Mouse (Mus musculus) adrenal gland, adult 18-20 months (tissue): ENCODE data around the gene Tmem203. TPM values are rescaled to one million over a fixed set of nuclear protein-coding genes. Genes with fewer than 3 reads are reported as not detected.
"Not testable (repeated sequence)": the region's sequence is repeated elsewhere in the genome, so short reads cannot be mapped to it uniquely, and the experiment has no call there.

Experiments used
- DNase-seq, 2 experiments: peaks; one replicate each; pipeline ENCODE4 v3.0.0; 2021 to 2022; ENCODE audit warnings: low spot score in 2 of 2
- total RNA-seq, 2 experiments: library from RNA; stranded (reverse); gene quantifications; 1 replicate in 1 of 2; 2 replicates in 1 of 2; pipeline ENCODE4 v1.2.3; 2021

Gene Tmem203
- total RNA-seq, 2 experiments from 2014 or later = 19.5 to 24.4 TPM

DNA sequence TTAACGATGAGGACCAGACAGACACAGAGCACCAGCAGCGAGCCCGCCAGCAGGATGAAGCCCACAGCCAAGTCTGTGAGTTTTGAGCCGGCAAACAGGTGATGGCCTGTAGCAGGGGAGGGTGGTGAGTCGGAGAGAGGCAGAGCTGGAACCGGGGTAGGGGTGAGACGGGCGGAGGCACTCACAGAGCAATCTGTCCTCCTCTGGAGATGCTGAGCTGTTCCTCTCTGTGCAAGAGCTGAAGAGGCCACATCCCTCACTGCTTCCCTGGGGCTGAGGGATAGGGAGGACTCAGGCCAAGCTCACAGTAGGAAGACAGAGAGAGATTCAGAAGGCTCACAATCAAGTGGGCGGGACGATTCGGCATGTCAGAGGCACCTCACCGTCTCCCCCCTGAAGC, 24.2 kb upstream of the Tmem203 start:
- no peak for DNase-seq

GRCm38 (mm10) chr2:25233421-25233820, 21.8 kb upstream of the Tmem203 start:
- DNase-seq = no peak

GRCm38 (mm10) chr2:25234050-25234449, 21.2 kb upstream of the Tmem203 start, which contains the start of gene Slc34a3:
Slc34a3 (minus strand) TSS chr2:25234364.
- DNase-seq = no peak

- DNase-seq = no peak
These were observed 20.6 kb upstream of the Tmem203 start for GRCm38 (mm10) chr2:25234551-25235220.

DNA sequence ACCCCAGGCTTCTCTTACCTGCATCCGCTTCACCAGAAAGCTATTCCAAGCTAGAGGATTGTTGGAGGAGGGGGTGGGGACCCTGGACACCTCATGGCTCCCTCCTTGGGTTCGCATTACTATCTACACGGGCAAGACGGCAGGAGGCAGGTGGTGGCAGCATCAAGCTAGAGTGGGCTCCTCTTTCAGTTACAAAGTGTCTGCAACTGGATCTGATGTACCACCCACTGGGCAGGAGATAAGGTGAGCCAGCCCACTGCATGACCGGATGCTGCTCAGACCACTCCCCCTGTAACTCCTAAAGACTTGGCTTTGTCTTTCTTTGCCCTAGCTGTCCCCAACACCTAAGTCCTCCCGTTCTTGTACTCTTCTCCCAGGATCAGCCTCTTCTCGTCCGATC, 18.6 kb upstream of the Tmem203 start, which contains the start of gene Rnf224:
Rnf224 (minus strand) TSS at position 174 of the 400 bp plus-strand sequence.
- no peak for DNase-seq

DNA sequence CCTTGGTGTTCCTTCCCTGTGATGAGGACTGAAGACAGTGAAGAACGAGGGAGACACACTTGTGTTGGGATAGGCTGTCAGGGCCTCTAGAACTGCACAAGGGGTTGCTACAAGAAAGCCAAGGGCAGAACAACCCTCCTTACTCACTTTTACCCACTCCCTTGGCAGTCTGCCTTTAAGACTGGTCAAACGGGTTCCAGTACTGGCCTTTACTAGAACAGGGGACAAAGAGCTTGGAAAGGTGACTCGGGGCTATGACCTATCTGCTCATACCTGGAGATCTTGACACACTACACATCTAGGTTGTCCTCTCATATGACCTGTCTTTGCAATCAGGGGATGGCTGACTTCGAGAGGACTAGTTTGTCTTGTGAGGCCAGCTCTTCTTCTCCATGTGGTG, 17.7 kb upstream of the Tmem203 start:
- no peak for DNase-seq

DNA sequence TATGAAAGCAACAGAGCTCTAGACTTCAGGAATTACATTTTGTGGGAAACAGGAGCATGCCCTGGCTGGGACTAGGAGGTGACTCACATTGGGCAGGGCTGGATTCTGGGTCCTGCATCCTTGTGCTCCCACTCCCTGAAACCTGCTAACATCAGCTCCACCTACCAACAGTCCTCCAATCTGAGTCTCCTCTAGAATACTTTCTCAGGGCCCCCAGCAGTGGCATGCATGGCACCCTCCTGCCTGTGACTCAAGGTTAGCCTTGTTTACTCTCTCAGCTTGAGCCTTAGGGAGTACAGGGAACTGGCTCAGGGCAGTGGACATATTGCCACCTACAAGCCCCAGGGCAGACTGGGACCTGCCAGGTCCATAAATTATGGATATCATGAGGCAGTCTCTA, 17.1 kb upstream of the Tmem203 start:
- DNase-seq = no peak

GRCm38 (mm10) chr2:25239766-25240165, 15.5 kb upstream of the Tmem203 start:
- no peak for DNase-seq

GRCm38 (mm10) chr2:25240310-25240709, 14.9 kb upstream of the Tmem203 start:
- DNase-seq = no peak

GRCm38 (mm10) chr2:25240723-25241437, 14.4 kb upstream of the Tmem203 start:
- DNase-seq = peak; percentile 61 to 62

DNA sequence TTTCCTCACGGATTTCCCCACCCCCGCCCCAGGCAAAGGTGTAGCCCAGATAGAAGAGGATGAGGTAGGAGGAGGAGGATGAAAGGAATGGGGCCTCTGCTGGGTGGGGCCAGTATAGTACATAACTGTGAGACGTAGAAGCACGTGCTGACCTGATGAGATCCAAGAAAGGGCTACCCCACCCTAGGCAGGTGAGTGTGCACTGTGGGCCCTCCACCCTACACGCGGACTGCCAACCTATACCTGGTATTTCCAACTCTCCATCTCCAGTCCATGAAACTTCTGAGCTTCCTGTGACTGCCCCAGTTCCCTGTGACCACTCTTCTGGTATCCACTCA, 13.8 kb upstream of the Tmem203 start:
- DNase-seq = no peak

DNA sequence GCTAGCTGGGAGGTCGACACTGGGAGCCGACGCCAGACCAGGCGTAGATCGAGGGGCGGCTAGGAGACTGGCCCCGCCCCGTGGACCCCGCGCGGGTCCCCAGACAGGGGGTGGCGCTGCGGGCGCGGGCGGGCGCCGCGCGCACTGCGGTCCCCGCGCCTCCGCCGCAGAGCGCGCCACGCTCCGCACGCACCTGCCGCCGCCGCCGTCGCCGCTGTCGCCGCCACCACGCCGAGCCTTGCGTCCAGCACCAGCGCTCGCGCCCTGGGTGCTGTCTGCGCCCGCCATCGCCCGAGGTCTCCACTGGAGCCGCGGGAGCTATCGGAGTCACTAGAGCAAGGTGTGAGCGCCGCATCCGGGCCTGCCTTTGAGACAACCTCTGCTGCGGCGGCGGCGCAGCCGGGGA, 13.1 kb upstream of the Tmem203 start, which contains the start of the genes Rnf208 and Cysrt1:
Rnf208 (plus strand) TSS at position 155 of the 406 bp plus-strand sequence.
Cysrt1 (minus strand) TSS at position 352 of the 406 bp plus-strand sequence.
- no peak for DNase-seq

DNA sequence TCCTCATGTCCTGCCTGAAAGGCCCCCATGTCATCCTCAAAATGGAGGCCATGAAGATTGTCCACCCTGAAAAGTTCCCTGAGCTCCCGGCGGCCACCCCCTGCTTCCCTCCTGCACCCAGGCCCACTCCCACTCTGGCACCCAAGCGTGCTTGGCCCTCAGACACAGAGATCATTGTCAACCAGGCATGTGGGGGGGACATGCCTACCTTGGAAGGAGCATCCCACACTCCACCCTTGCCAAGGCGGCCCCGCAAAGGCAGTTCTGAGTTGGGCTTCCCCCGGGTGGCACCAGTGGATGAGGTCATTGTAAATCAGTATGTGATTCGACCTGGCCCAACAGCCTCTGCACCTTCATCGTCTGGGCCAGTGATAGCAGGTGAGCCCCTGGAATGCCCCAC, 11.9 kb upstream of the Tmem203 start:
- no peak for DNase-seq

- no peak for DNase-seq
These were observed 11.1 kb upstream of the Tmem203 start for GRCm38 (mm10) chr2:25244144-25244543.

DNA sequence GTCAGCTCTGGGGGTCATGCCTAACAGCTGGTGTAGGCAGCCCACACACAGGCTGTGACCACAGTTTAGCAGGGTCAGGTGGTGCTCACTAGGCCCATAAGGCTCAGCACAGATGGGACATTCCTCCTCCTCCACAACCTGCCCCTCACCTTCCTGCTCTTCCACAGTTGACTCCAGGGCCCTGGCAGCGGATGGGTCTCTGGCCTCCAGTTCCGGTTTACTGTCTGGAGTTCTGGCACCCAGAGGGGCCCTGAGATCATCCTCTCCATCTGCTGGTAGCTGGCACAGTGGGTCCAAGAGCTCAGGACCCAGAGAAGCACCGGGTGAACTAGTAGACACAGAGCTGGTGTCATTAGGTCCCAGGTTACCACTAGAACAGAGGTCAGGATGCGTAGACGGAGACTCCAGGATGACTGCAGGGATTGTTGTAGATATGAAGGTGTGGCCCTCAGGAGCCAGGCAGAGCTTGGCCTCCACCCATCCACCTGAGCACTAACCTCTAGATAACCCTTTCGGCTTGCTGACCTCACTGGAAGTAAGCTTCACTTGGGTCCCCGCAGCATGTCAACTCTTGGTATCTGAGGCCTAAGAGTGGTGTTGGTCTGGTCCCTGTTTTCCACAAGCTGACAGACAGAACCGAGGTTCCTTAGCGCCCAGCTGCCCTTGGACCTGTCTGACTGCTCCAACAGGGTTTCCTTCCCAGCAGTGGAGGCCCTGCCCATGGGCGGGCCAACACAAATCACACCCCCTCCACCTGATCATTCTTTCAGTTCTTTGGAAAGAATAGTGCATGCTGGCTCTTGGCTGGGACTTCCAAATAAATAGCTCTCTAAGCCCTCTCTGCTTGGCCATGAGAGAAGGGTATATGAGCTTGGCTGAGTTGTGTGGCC, 8.8 kb upstream of the Tmem203 start, which contains the start of gene AL732309.1:
AL732309.1 (minus strand) TSS at position 681 of the 890 bp plus-strand sequence.
- DNase-seq = no peak

DNA sequence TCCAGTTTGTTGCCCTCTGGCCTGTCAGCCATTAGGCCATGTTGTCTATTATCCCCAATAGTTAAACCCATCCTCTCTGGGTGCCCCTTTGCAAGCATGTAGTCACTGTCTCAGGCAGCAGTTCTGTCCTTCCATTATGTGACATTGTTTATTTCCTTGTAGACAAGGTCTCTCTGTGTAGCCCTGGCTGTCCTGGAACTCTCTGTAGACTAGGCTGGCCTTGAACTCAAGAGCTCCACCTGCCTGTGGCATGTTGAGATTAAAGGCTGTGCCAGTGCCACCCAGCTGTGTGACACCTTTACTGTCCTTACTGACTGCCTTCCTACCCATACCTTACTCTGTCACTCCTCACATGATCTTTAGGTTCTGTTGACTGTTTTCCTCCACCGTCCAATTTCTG, 2.9 kb upstream of the Tmem203 start:
- DNase-seq = no peak

DNA sequence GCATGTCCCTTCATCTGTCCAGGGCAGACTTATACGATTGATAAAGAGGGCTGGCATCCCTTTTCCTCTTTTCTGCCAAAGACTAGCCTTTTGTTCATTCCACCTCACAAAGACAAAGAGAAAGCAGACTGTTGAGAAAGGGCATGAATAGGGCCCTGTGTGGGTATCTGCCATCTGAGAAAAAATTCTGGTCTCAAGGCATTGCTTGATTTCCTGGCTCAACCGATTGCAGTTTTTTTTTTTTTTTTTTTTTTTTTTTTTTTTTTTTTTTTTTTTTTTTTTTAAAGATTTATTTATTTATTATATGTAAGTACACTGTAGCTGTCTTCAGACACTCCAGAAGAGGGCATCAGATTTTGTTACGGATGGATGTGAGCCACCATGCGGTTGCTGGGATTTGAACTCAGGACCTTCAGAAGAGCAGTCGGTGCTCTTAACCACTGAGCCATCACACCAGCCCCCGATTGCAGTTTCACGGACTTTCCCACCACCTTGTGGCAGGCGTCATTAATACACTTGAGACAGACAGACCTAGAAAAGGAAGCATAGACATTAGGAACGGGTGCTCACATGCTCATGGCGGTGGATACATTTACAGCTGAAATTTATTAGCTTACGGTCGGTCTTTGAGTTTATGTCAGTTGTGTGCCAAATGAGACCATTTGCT, 1.3 kb downstream of the Tmem203 start:
- not testable (repeated sequence) for DNase-seq

GRCm38 (mm10) chr2:25257250-25257649, 2.0 kb downstream of the Tmem203 start:
- DNase-seq = not testable (repeated sequence)

GRCm38 (mm10) chr2:25258887-25259286, 3.6 kb downstream of the Tmem203 start:
- no peak for DNase-seq

GRCm38 (mm10) chr2:25261870-25262269, 6.6 kb downstream of the Tmem203 start:
- DNase-seq = no peak

DNA sequence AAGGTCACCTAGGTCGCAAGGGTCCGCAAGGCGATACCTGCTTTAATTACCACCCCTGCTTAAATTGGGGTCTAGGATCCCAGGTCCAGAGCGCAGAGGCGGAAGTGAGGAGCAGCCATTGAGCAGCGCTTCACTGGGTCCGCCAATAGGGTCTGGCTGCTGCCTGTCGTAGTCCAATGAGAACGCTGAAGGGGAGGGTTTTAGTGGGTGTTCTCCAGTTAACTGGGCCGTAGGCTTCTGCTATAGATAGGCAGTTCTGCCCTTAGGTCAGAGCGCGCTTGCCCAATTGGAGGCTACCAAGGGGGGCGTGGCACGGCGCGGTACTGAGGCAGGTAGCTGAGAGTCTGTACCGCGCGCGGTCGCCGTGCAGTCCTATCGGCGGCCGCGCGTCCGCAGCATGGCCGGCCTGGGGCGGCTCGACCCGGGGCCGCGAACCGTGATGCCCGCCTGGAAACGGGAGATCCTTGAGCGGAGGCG, 7.1 kb downstream of the Tmem203 start, which contains the start of gene Tprn:
Tprn (plus strand) TSS at position 328 of the 477 bp plus-strand sequence.
- DNase-seq = peak; percentile 83 to 88
